Mouse (Mus musculus): ENCODE measurements around the gene Rdh16f1. TPM values are rescaled to one million over a fixed set of nuclear protein-coding genes. Genes with fewer than 3 reads are reported as not detected.

Rdh16f1 gene
- polyA plus RNA-seq, 1 experiment from 2014 or later = not detected

Other genes starting within 250 kb of the Rdh16f1 start
- gene Ndufa4l2, start 244.8 kb upstream of the Rdh16f1 start, polyA plus RNA-seq (2015; fragmentation: Nextera tagmentation; extraction: Ambion mirVana) = 11.9 and 12.8 TPM in 2 replicates
- gene Shmt2, start 237.3 kb upstream of the Rdh16f1 start, polyA plus RNA-seq (2015; fragmentation: Nextera tagmentation; extraction: Ambion mirVana) = 89.6 and 91.5 TPM in 2 replicates
- gene Nxph4, start 225.2 kb upstream of the Rdh16f1 start, polyA plus RNA-seq (2015; fragmentation: Nextera tagmentation; extraction: Ambion mirVana) = 36.8 and 50.7 TPM in 2 replicates
- 65.1 and 74.7 TPM in 2 replicates for gene Lrp1, start 138.6 kb upstream of the Rdh16f1 start, polyA plus RNA-seq (2015; fragmentation: Nextera tagmentation; extraction: Ambion mirVana)
- 2.6 and 2.7 TPM in 2 replicates for gene Stat6, start 116.8 kb upstream of the Rdh16f1 start, polyA plus RNA-seq (2015; fragmentation: Nextera tagmentation; extraction: Ambion mirVana)
- 6.7 and 7.0 TPM in 2 replicates for gene Nemp1, start 92.9 kb upstream of the Rdh16f1 start, polyA plus RNA-seq (2015; fragmentation: Nextera tagmentation; extraction: Ambion mirVana)
- 1.6 and 2.0 TPM in 2 replicates for gene Nab2, start 91.2 kb upstream of the Rdh16f1 start, polyA plus RNA-seq (2015; fragmentation: Nextera tagmentation; extraction: Ambion mirVana)
- 0.60 and 0.83 TPM in 2 replicates for gene Myo1a, start 54.6 kb upstream of the Rdh16f1 start, polyA plus RNA-seq (2015; fragmentation: Nextera tagmentation; extraction: Ambion mirVana)
- 0.35 TPM in 1 of 2 replicates, not detected in the other for gene Tac2, start 35.3 kb upstream of the Rdh16f1 start, polyA plus RNA-seq (2015; fragmentation: Nextera tagmentation; extraction: Ambion mirVana)
- 4.3 TPM in 2 replicates for gene Zbtb39, start 20.2 kb upstream of the Rdh16f1 start, polyA plus RNA-seq (2015; fragmentation: Nextera tagmentation; extraction: Ambion mirVana)
- gene Gpr182, start 8.1 kb upstream of the Rdh16f1 start, polyA plus RNA-seq (2015; fragmentation: Nextera tagmentation; extraction: Ambion mirVana) = 0.39 and 0.48 TPM in 2 replicates
- gene Rdh1, start 66 bp upstream of the Rdh16f1 start, polyA plus RNA-seq (2015; fragmentation: Nextera tagmentation; extraction: Ambion mirVana) = not detected in 2 replicates
- 0.13 and 0.17 TPM in 2 replicates for gene Rdh9, start 16.6 kb downstream of the Rdh16f1 start, polyA plus RNA-seq (2015; fragmentation: Nextera tagmentation; extraction: Ambion mirVana)
- 0.05 TPM in 1 of 2 replicates, not detected in the other for gene Rdh16, start 41.4 kb downstream of the Rdh16f1 start, polyA plus RNA-seq (2015; fragmentation: Nextera tagmentation; extraction: Ambion mirVana)
- not detected in 2 replicates for gene Rdh19, start 90.1 kb downstream of the Rdh16f1 start, polyA plus RNA-seq (2015; fragmentation: Nextera tagmentation; extraction: Ambion mirVana)
- not detected in 2 replicates for gene Rdh16f2, start 106.7 kb downstream of the Rdh16f1 start, polyA plus RNA-seq (2015; fragmentation: Nextera tagmentation; extraction: Ambion mirVana)
- not detected in 2 replicates for gene Rdh7, start 129.0 kb downstream of the Rdh16f1 start, polyA plus RNA-seq (2015; fragmentation: Nextera tagmentation; extraction: Ambion mirVana)
- gene Sdr9c7, start 138.7 kb downstream of the Rdh16f1 start, polyA plus RNA-seq (2015; fragmentation: Nextera tagmentation; extraction: Ambion mirVana) = not detected in 2 replicates
- gene Hsd17b6, start 247.8 kb downstream of the Rdh16f1 start, polyA plus RNA-seq (2015; fragmentation: Nextera tagmentation; extraction: Ambion mirVana) = not detected in 2 replicates